Mouse (Mus musculus): Measurements from ENCODE around the gene Amotl1.
"Not testable (repeated sequence)": the region's sequence is repeated elsewhere in the genome, so short reads cannot be mapped to it uniquely, and the experiment has no call there.

Gene Amotl1

GRCm38 (mm10) chr9:14607464-14607863 lies 37.4 kb downstream of the Amotl1 start:
- intact Hi-C loops (cut with DNase I), result no loop called here

GRCm38 (mm10) chr9:14605992-14606391 lies 38.9 kb downstream of the Amotl1 start:
- intact Hi-C loops (cut with DNase I), result no loop called here

DNA sequence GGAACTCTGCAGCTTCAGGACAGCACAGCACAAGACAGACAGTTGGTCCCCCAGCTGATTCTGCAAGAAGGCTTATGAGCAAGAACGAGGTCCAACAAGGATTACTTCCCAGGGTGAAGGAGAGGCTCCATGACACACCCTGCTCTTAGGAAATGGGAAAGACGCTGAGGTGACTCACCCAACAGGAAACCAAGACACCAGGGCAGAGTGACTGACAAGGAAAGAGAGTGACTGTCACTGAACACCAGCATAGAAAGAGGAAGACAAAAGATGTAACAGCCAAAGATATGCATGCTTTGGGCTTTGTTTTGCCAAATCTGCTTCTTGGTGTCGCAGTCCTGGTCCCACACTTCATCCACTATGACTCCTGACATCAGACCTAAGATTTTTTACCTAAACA lies 40.5 kb downstream of the Amotl1 start:
- intact Hi-C loops (cut with DNase I), result no loop called here

DNA sequence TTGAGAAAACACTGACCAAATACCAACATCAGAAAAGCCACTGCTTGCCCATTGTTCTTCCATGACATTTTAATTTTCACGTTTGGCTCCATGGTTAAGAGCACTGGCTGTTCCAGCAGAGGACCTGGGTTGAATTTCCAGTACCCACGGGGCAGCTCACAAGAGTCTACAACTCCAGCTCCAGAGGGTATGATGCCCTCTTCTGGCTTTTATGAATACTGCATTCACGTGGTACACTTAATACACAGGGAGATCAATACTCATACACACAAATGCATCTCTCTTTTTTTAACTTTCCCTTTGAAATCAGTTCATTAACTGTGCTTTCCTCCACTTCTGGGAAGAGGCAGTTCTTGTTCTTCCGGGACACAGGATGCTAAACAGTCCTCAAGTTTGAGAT lies 41.4 kb downstream of the Amotl1 start:
- intact Hi-C loops (cut with DNase I), result no loop called here

DNA sequence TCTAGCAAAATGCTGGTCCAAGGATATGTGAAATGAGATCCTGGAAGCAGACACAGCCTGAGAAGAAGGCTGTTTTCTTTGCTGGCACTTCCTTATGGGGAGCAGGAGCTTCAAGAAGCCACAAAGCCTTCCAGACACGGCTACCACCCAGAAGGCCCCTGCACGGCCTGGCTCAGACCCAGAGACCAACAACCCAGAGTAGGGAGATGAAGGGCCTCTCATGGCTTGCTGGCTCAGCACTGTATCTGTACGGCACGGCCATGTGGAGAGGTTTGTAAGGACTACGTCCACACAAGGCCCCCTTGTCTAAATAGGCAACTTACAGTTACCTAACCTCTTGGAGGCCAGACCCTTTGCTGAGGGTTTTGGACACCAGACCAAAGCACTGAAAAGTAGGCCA lies 45.1 kb downstream of the Amotl1 start:
- intact Hi-C loops (cut with DNase I), result no loop called here

DNA sequence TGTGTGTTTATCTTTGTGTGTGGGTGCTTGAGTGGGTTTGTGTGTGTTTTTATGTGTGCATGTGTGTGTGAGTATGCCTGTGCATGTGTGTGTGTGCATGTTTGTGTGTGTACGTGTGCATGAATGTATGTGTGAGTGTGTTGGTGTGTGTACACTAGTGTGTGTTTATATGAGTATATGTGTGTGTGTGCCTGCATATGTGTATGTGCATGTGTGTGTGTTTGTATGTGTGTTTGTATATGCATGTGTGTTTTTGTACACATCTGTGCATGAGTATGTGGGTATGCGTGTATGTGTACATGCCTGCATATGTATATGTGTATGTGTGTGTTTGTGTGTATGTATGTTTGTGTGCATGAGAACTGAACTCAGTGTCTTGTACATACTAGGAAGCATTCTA lies 46.7 kb downstream of the Amotl1 start:
- intact Hi-C loops (cut with DNase I), result no loop called here

DNA sequence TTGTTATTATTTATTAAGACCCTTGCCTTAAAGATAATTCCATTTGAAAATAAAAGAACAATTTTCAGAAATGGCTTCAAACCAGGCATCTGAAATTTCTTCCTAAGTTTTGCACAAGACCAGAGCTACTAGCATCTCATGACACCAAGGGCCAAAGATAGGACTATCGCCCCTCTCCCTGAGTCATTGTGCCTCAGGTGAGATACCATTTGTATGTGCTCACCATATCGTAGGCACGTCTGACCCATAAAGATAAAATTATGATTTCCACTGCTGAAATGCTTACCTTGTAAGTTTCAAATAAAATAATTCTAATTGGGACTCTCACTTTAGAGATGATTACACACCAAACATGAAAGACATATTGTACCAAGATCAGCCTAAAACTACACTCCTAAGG lies 47.4 kb downstream of the Amotl1 start:
- intact Hi-C loops (cut with DNase I), result no loop called here

DNA sequence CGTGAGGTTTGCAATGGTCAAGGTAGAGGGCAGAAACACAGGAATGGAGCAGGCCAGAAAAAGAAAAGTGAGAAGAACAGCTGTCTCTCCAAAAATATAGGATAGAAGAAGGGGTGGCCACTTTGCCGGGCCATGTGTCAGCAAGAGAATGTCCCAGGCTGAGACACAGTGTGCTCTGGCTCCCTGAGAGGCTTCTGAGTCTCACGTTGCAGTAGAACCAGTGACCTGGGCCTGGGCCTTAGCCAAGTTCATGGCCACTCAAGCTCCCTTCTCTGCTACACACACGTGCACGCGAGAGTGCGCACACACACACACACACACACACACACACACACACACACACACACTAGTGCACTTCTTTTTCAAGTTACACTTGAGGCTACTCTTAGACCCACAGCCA lies 48.0 kb downstream of the Amotl1 start:
- intact Hi-C loops (cut with DNase I), result no loop called here

DNA sequence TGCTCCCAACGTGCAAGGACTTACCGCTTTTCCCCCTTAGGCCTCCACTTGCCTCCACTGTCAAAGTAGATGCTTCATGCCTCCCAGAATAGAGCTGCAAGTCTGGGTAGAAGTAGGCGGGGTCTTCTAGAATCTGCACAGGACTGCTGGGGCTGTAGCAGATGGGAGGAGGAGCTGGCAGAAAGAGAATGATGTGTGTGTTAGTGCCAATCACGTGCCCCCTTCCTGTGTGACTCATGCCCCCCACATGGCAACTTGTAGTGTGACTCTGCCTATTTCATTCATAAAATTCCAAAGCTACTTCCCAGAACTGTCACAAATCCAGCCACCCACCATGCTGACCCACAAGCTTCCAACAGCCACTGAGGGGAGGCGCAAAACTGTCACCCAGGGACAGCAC lies 48.4 kb downstream of the Amotl1 start:
- intact Hi-C loops (cut with DNase I), result no loop called here

GRCm38 (mm10) chr9:14595893-14596292 lies 49.0 kb downstream of the Amotl1 start:
- intact Hi-C loops (cut with DNase I), result no loop called here

GRCm38 (mm10) chr9:14593880-14594279 lies 51.0 kb downstream of the Amotl1 start:
- intact Hi-C loops (cut with DNase I), result no loop called here

GRCm38 (mm10) chr9:14590666-14591065 lies 54.2 kb downstream of the Amotl1 start:
- intact Hi-C loops (cut with DNase I), result no loop called here

- intact Hi-C loops (cut with DNase I), result no loop called here
These were observed 56.2 kb downstream of the Amotl1 start for GRCm38 (mm10) chr9:14588690-14589089.

GRCm38 (mm10) chr9:14585702-14586101 lies 59.2 kb downstream of the Amotl1 start:
- intact Hi-C loops (cut with DNase I), result no loop called here

- intact Hi-C loops (cut with DNase I), result no loop called here
These were observed 65.9 kb downstream of the Amotl1 start for GRCm38 (mm10) chr9:14578960-14579359.

GRCm38 (mm10) chr9:14576359-14576758 lies 68.5 kb downstream of the Amotl1 start:
- intact Hi-C loops (cut with DNase I), result not testable (repeated sequence)

DNA sequence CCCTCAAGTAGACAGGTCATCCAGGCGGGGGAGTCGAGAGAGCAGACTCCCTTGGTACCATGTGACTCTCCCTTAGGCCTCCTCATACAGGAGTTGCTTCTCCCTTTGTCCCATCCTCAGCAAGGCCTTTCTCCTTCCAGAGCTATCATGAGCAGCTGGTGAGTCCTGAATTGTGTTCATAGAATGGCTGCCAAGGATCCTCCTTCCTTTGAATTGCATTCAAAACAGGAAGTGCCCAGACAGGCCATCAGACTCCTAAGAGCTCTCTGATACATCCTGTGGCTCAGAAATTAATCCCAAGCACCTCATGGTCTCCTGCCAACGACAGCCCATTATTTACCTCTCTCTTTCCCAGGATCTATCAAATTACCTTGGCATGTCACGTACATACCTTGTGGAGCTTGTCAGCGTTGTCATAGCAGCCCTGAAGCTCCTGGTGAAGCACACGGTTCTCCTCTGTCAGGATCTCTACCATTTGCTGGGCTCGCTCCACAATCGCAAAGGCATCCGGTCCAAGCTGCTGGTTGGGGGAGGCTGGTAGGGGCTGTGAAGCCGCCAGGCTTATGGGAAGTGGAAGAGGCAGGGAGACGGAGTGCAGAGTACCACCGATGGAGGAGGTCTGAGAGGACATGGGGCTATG lies 70.0 kb downstream of the Amotl1 start:
- intact Hi-C loops (cut with DNase I), result no loop called here

- intact Hi-C loops (cut with DNase I), result no loop called here
These were observed 75.5 kb downstream of the Amotl1 start for GRCm38 (mm10) chr9:14569175-14569975.

GRCm38 (mm10) chr9:14568487-14568886 lies 76.4 kb downstream of the Amotl1 start:
- intact Hi-C loops (cut with DNase I), result no loop called here

DNA sequence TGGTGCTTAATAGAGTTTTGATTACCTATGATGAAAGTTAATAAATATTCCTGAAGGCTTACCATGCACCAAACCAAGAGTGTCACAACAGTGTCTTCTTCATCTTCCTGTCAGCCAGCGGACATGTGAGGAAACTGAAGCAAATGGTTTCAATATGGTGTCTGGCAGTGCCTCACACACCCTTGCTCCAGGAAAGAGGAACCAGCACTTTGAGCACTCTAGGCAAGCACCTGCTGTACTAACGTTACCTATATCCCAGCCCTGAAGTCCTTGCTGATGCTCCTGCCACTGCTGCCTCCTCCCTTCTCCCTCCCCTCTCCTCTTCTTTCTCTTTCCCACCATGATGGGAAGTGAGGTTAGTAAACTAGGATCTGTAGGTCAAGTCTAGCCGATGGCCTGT lies 80.4 kb downstream of the Amotl1 start:
- intact Hi-C loops (cut with DNase I), result no loop called here

DNA sequence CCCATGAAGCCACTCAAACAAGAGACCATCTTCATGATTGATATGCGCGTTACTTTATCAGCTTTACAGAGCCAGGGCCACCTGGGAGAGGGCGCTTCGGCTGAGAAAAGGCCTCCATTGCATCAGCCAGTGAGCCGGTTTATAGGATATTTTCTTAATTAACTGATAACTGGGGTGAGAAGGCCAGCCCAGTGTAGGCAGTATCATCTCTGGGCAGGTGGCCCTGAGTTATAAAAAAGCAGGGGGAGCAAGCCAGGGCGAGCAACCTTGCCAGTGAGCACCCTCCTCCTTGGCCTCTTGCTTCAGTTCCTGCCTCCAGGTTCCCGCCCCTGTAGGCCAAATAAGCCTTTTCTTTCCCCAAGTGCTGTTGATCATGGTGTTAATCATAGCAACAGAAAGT lies 81.5 kb downstream of the Amotl1 start:
- intact Hi-C loops (cut with DNase I), result no loop called here

DNA sequence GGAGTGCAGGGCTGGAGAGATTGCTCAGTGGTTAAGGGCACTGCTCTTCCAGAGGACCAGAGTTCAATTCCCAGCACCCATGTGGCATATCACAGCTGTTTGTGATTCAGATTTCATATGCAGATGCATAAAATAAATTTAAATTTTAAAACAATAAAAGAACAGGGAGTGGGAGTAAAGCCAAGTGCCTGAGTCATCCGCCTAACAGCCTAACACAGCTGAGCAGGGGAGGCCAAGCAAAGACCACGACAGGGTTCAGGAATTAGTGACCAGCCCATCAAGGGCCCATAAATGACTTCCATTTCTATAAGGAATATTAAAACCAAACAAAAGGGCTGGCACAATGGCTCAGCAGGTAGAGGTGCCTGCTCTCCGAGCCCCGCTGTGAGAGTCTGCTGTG lies 84.3 kb downstream of the Amotl1 start:
- intact Hi-C loops (cut with DNase I), result no loop called here

DNA sequence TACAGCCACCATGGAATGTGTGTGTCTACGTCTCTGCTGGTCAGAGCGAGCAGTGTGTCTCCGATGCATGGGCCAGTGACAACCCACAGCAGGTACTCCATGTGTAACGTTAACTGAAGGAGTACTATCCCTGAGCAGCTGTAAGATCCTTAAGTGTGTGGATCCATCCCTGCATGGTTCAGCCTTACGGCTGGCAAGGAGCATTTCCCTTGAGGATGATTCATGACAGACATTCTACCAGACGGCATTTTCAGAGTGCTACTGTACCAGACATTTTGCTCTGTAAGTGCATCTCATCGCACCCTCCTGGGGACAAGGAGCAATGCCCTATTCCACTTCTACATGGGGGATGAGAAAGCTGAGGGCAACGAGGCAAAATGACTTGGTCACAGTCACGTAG lies 84.9 kb downstream of the Amotl1 start:
- intact Hi-C loops (cut with DNase I), result no loop called here

Data from adrenal gland (tissue).